Mouse (Mus musculus) Muller cell, postnatal 12 days (primary cell): ENCODE results near the gene Pmepa1.
A peak's percentile ranks its signal among the peaks of the same experiment; 100 is the strongest.

Experiments used
- DNase-seq: peaks from one replicate; pipeline ENCODE4 v3.0.0-alpha.2; 2015; ENCODE audit errors: inconsistent ontology term

Pmepa1 gene

GRCm38 (mm10) chr2:173225906-173226305 lies 50.4 kb downstream of the Pmepa1 start:
- DNase-seq: no peak

GRCm38 (mm10) chr2:173224832-173225231 lies 51.5 kb downstream of the Pmepa1 start:
- no peak for DNase-seq

GRCm38 (mm10) chr2:173224097-173224496 lies 52.2 kb downstream of the Pmepa1 start:
- no peak for DNase-seq

GRCm38 (mm10) chr2:173223496-173223895 lies 52.8 kb downstream of the Pmepa1 start:
- no peak for DNase-seq

GRCm38 (mm10) chr2:173220754-173221153 lies 55.6 kb downstream of the Pmepa1 start:
- DNase-seq: no peak

- peak; percentile 56 for DNase-seq
Observed at GRCm38 (mm10) chr2:173219256-173219954, 56.9 kb downstream of the Pmepa1 start.

- DNase-seq: peak; percentile 65
Observed at GRCm38 (mm10) chr2:173218416-173219141, 57.8 kb downstream of the Pmepa1 start, which contains the start of gene Zbp1. Gene Zbp1 (minus strand): TSS chr2:173218923.

GRCm38 (mm10) chr2:173217763-173218258 lies 58.5 kb downstream of the Pmepa1 start:
- DNase-seq: peak; percentile 22

GRCm38 (mm10) chr2:173217246-173217645 lies 59.1 kb downstream of the Pmepa1 start:
- DNase-seq: peak; percentile 8

- peak; percentile 2 for DNase-seq
Observed at GRCm38 (mm10) chr2:173216840-173217239, 59.5 kb downstream of the Pmepa1 start.

- DNase-seq: no peak
Observed at GRCm38 (mm10) chr2:173212227-173212626, 64.1 kb downstream of the Pmepa1 start.

GRCm38 (mm10) chr2:173209091-173209815 lies 67.1 kb downstream of the Pmepa1 start:
- DNase-seq: no peak

- DNase-seq: no peak
Observed at GRCm38 (mm10) chr2:173207051-173207450, 69.3 kb downstream of the Pmepa1 start.

GRCm38 (mm10) chr2:173205563-173206099 lies 70.7 kb downstream of the Pmepa1 start:
- DNase-seq: no peak

- DNase-seq: no peak
Observed at GRCm38 (mm10) chr2:173204671-173205070, 71.7 kb downstream of the Pmepa1 start.

- no peak for DNase-seq
Observed at GRCm38 (mm10) chr2:173203726-173204125, 72.6 kb downstream of the Pmepa1 start.

- DNase-seq: no peak
Observed at GRCm38 (mm10) chr2:173202924-173203689, 73.2 kb downstream of the Pmepa1 start.

GRCm38 (mm10) chr2:173194796-173195195 lies 81.5 kb downstream of the Pmepa1 start:
- no peak for DNase-seq

- no peak for DNase-seq
Observed at GRCm38 (mm10) chr2:173187182-173187855, 89.0 kb downstream of the Pmepa1 start.
